Mouse (Mus musculus) hindbrain, embryonic 15.5 days (tissue): Measurements from ENCODE around the gene Oas1a. TPM values are rescaled to one million over a fixed set of nuclear protein-coding genes. Genes with fewer than 3 reads are reported as not detected.
"Not testable (repeated sequence)": the region's sequence is repeated elsewhere in the genome, so short reads cannot be mapped to it uniquely, and the experiment has no call there.

Experiments used
- ATAC-seq: fragments of 200-750 bp; cut with Nextera tagmentation; 2 replicates; pipeline ENCODE4 v1.8.0; 2017; ENCODE audit warnings: low read depth, moderate number of reproducible peaks, moderate TSS enrichment; ENCODE audit not compliant: low FRiP score
- H3K27ac ChIP-seq: fragments of 300-500 bp; sonication (generic); replicated peaks from 2 replicates; pipeline ENCODE4 v1.5.1; 2015; ENCODE audit warnings: mild to moderate bottlenecking, inconsistent platforms
- H3K27me3 ChIP-seq: fragments of 300-500 bp; sonication (generic); 2 replicates; pipeline ENCODE4 v1.6.1; 2015; ENCODE audit warnings: control low read depth, inconsistent platforms
- H3K36me3 ChIP-seq: fragments of 300-500 bp; sonication (generic); 2 replicates; pipeline ENCODE4 v1.6.1; 2015; ENCODE audit warnings: control low read depth, inconsistent platforms
- H3K4me1 ChIP-seq: fragments of 300-500 bp; sonication (generic); replicated peaks from 2 replicates; pipeline ENCODE4 v1.6.1; 2015; ENCODE audit warnings: control low read depth, inconsistent platforms
- H3K4me2 ChIP-seq: fragments of 300-500 bp; sonication (generic); 2 replicates; pipeline ENCODE4 v1.6.1; 2015; ENCODE audit warnings: moderate library complexity, mild to moderate bottlenecking, inconsistent platforms
- H3K4me3 ChIP-seq: fragments of 300-500 bp; sonication (generic); 2 replicates; pipeline ENCODE4 v1.5.1; 2015; ENCODE audit warnings: mild to moderate bottlenecking, inconsistent platforms
- H3K9ac ChIP-seq: fragments of 300-500 bp; sonication (generic); 2 replicates; pipeline ENCODE4 v1.6.1; 2015; ENCODE audit warnings: inconsistent platforms
- H3K9me3 ChIP-seq: fragments of 300-500 bp; sonication (generic); 2 replicates; pipeline ENCODE4 v1.6.1; 2016; ENCODE audit warnings: control low read depth, inconsistent platforms
- WGBS: fragments of 180-500 bp; shearing (Covaris S2); methylation state at CpG from one replicate; pipeline ENCODE4 v1.1.7; 2015; 5-methylcytosine and 5-hydroxymethylcytosine counted together
- polyA plus RNA-seq: library from polyadenylated mRNA; unstranded; fragments of >200 nt; fragmentation: Nextera tagmentation; extraction: Ambion mirVana; gene quantifications from 2 replicates; pipeline ENCODE4 v1.2.1, GENCODE M21; 2015

The Oas1a gene
- polyA plus RNA-seq, 1 experiment from 2014 or later: 1.3 TPM

GRCm38 (mm10) chr5:120890991-120891390 is 16.3 kb downstream of the Oas1a start:
- Histone ChIP-seq H3K9ac (no peak overlapping the region), H3K4me1 (no peaks in the 10 kb centered on the region), H3K27ac (no peak overlapping the region), H3K4me3 (no peak overlapping the region), H3K4me2 (no peak overlapping the region), H3K36me3 (no peaks in the 10 kb centered on the region), H3K9me3 (no peaks in the 10 kb centered on the region), H3K27me3 (no peaks in the 10 kb centered on the region)
- WGBS: 53% methylated on average over 3 of the region's 3 CpGs
- ATAC-seq: no peak

GRCm38 (mm10) chr5:120890026-120890425 is 17.3 kb downstream of the Oas1a start:
- Histone ChIP-seq H3K9me3 (no peaks in the 10 kb centered on the region), H3K9ac (no peak overlapping the region), H3K27me3 (no peaks in the 10 kb centered on the region), H3K4me2 (no peak overlapping the region), H3K36me3 (no peaks in the 10 kb centered on the region), H3K27ac (no peak overlapping the region), H3K4me1 (no peaks in the 10 kb centered on the region), H3K4me3 (no peak overlapping the region)
- ATAC-seq: no peak
- WGBS: 88% methylated on average over 2 of the region's 2 CpGs

GRCm38 (mm10) chr5:120888294-120888815 is 19.0 kb downstream of the Oas1a start:
- ATAC-seq, H3K27me3 ChIP-seq, H3K9me3 ChIP-seq, H3K9ac ChIP-seq, H3K4me1 ChIP-seq, H3K4me3 ChIP-seq, H3K36me3 ChIP-seq, H3K4me2 ChIP-seq, H3K27ac ChIP-seq: not testable (repeated sequence)
- WGBS: 38% methylated on average over 4 of the region's 4 CpGs

- Histone ChIP-seq H3K9me3 (no peaks in the 10 kb centered on the region), H3K27me3 (no peaks in the 10 kb centered on the region)
- WGBS: 53% methylated on average over 6 of the region's 6 CpGs
These were observed 19.5 kb downstream of the Oas1a start for GRCm38 (mm10) chr5:120887831-120888230.

GRCm38 (mm10) chr5:120887413-120887812 is 19.9 kb downstream of the Oas1a start, which contains the start of gene Oas1g:
Gene Oas1g, minus strand, starts transcription at chr5:120887613.
- H3K4me1 ChIP-seq, H3K4me3 ChIP-seq, ATAC-seq, H3K9me3 ChIP-seq, H3K4me2 ChIP-seq, H3K9ac ChIP-seq, H3K27ac ChIP-seq, H3K36me3 ChIP-seq, H3K27me3 ChIP-seq: not testable (repeated sequence)
- 35% methylated on average over 6 of the region's 9 CpGs for WGBS

More at GRCm38 (mm10) chr5:120887831-120888230, 19.5 kb downstream of the Oas1a start:
- H3K27ac ChIP-seq: no peak overlapping the region
- H3K9ac ChIP-seq: no peak overlapping the region
- H3K4me3 ChIP-seq: no peak overlapping the region
- ATAC-seq: no peak
- H3K4me2 ChIP-seq: no peak overlapping the region
- no peaks in the 10 kb centered on the region for H3K36me3 ChIP-seq
- no peaks in the 10 kb centered on the region for H3K4me1 ChIP-seq

- not testable (repeated sequence) for H3K4me3 ChIP-seq, H3K4me2 ChIP-seq, H3K27ac ChIP-seq, ATAC-seq, H3K27me3 ChIP-seq, H3K9ac ChIP-seq, H3K4me1 ChIP-seq, H3K9me3 ChIP-seq, H3K36me3 ChIP-seq
- 97% methylated on average over 6 of the region's 6 CpGs for WGBS
These were observed 25.6 kb downstream of the Oas1a start for GRCm38 (mm10) chr5:120881681-120882080.

GRCm38 (mm10) chr5:120878803-120879202 is 28.5 kb downstream of the Oas1a start:
- H3K9me3 ChIP-seq, H3K4me2 ChIP-seq, H3K4me3 ChIP-seq, H3K27me3 ChIP-seq, H3K36me3 ChIP-seq, H3K27ac ChIP-seq, ATAC-seq, H3K4me1 ChIP-seq, H3K9ac ChIP-seq: not testable (repeated sequence)
- WGBS: 65% methylated on average over 2 of the region's 2 CpGs

- not testable (repeated sequence) for H3K27ac ChIP-seq, H3K4me3 ChIP-seq, ATAC-seq, H3K4me1 ChIP-seq, H3K9me3 ChIP-seq, H3K27me3 ChIP-seq, H3K36me3 ChIP-seq, H3K4me2 ChIP-seq, H3K9ac ChIP-seq
- 80% methylated on average over 2 of the region's 2 CpGs for WGBS
These were observed 29.9 kb downstream of the Oas1a start for GRCm38 (mm10) chr5:120877407-120877806.

GRCm38 (mm10) chr5:120876839-120877238 is 30.5 kb downstream of the Oas1a start:
- H3K27me3 ChIP-seq, ATAC-seq, H3K4me1 ChIP-seq, H3K9ac ChIP-seq, H3K4me2 ChIP-seq, H3K9me3 ChIP-seq, H3K36me3 ChIP-seq, H3K4me3 ChIP-seq, H3K27ac ChIP-seq: not testable (repeated sequence)
- 70% methylated on average over 2 of the region's 3 CpGs for WGBS

- H3K4me1 ChIP-seq: no peaks in the 10 kb centered on the region
- H3K9me3 ChIP-seq: no peaks in the 10 kb centered on the region
- H3K27me3 ChIP-seq: no peaks in the 10 kb centered on the region
- WGBS: 60% methylated on average over 2 of the region's 2 CpGs
- no peak overlapping the region for H3K9ac ChIP-seq
- no peak overlapping the region for H3K4me3 ChIP-seq
- no peak for ATAC-seq
- H3K4me2 ChIP-seq: no peak overlapping the region
- H3K27ac ChIP-seq: no peak overlapping the region
- no peaks in the 10 kb centered on the region for H3K36me3 ChIP-seq
These were observed 35.9 kb downstream of the Oas1a start for GRCm38 (mm10) chr5:120871469-120871868.

GRCm38 (mm10) chr5:120870782-120871181 is 36.5 kb downstream of the Oas1a start:
- H3K36me3 ChIP-seq: no peaks in the 10 kb centered on the region
- H3K27ac ChIP-seq: no peak overlapping the region
- no peaks in the 10 kb centered on the region for H3K4me1 ChIP-seq
- no peak for ATAC-seq
- no peak overlapping the region for H3K4me3 ChIP-seq
- no peaks in the 10 kb centered on the region for H3K27me3 ChIP-seq
- WGBS: 84% methylated on average over 7 of the region's 7 CpGs
- no peak overlapping the region for H3K9ac ChIP-seq
- H3K9me3 ChIP-seq: no peaks in the 10 kb centered on the region
- H3K4me2 ChIP-seq: no peak overlapping the region

GRCm38 (mm10) chr5:120870081-120870480 is 37.2 kb downstream of the Oas1a start:
- no peak overlapping the region for H3K4me2 ChIP-seq
- H3K4me3 ChIP-seq: no peak overlapping the region
- H3K27me3 ChIP-seq: no peaks in the 10 kb centered on the region
- 65% methylated on average over 3 of the region's 3 CpGs for WGBS
- H3K36me3 ChIP-seq: no peaks in the 10 kb centered on the region
- no peak for ATAC-seq
- H3K9ac ChIP-seq: no peak overlapping the region
- H3K27ac ChIP-seq: no peak overlapping the region
- no peaks in the 10 kb centered on the region for H3K9me3 ChIP-seq
- no peaks in the 10 kb centered on the region for H3K4me1 ChIP-seq

GRCm38 (mm10) chr5:120869436-120870015 is 37.8 kb downstream of the Oas1a start:
- WGBS: 81% methylated on average over 7 of the region's 7 CpGs
- H3K36me3 ChIP-seq: no peaks in the 10 kb centered on the region
- H3K27me3 ChIP-seq: no peaks in the 10 kb centered on the region
- no peak overlapping the region for H3K4me2 ChIP-seq
- no peak overlapping the region for H3K9ac ChIP-seq
- H3K4me3 ChIP-seq: no peak overlapping the region
- no peak overlapping the region for H3K27ac ChIP-seq
- H3K4me1 ChIP-seq: no peaks in the 10 kb centered on the region
- ATAC-seq: no peak
- no peaks in the 10 kb centered on the region for H3K9me3 ChIP-seq
